Mouse (Mus musculus) adrenal gland, postnatal 36 days (tissue): ENCODE measurements around the gene Coq9. TPM values are rescaled to one million over a fixed set of nuclear protein-coding genes. Genes with fewer than 3 reads are reported as not detected.

Experiments used
- total RNA-seq, 2 experiments: library from RNA; stranded (reverse); gene quantifications; 2 replicates each; pipeline ENCODE4 v1.2.3; 2021

Gene Coq9
- total RNA-seq, 2 experiments from 2014 or later = 152 to 219 TPM

Other genes with a start within 250 kb of the Coq9 start
- gene Rspry1, start 236.4 kb upstream of the Coq9 start, total RNA-seq = 10 to 100 TPM; 22.3 to 22.5 TPM
- 10 to 100 TPM; 32.0 to 33.2 TPM for gene Fam192a, start 236.3 kb upstream of the Coq9 start, total RNA-seq
- 10 to 100 TPM; 71.0 to 73.8 TPM for gene Arl2bp, start 171.7 kb upstream of the Coq9 start, total RNA-seq
- gene Pllp, start 142.0 kb upstream of the Coq9 start, total RNA-seq = under 1 TPM; 0.82 to 0.99 TPM
- gene Ccl22, start 92.7 kb upstream of the Coq9 start, total RNA-seq = not detected
- 10 to 100 TPM; 26.2 to 35.5 TPM for gene Cx3cl1, start 66.3 kb upstream of the Coq9 start, total RNA-seq
- 1 to 10 TPM; 1.0 to 1.4 TPM for gene Ccl17, start 27.9 kb upstream of the Coq9 start, total RNA-seq
- gene Ciapin1, start within 50 bp of the Coq9 start, total RNA-seq = 100 to 1,000 TPM in 1 of 2 experiments, 10 to 100 TPM in 1; 70.2 to 106 TPM
- 10 to 100 TPM; 65.7 to 70.6 TPM for gene Polr2c, start 19.1 kb downstream of the Coq9 start, total RNA-seq
- 10 to 100 TPM; 10.5 to 10.9 TPM for gene Dok4, start 38.0 kb downstream of the Coq9 start, total RNA-seq
- 1 to 10 TPM; 7.6 to 8.6 TPM for gene Ccdc102a, start 79.8 kb downstream of the Coq9 start, total RNA-seq
- gene Adgrg5, start 85.4 kb downstream of the Coq9 start, total RNA-seq = 1 to 10 TPM in 1 of 2 experiments, under 1 TPM in 1; 0.33 to 1.3 TPM
- 10 to 100 TPM; 15.1 to 23.4 TPM for gene Adgrg1, start 136.4 kb downstream of the Coq9 start, total RNA-seq
- 1 to 10 TPM; 3.2 to 3.7 TPM for gene Adgrg3, start 179.4 kb downstream of the Coq9 start, total RNA-seq
- not detected for gene Drc7, start 216.8 kb downstream of the Coq9 start, total RNA-seq
- gene Katnb1, start 242.9 kb downstream of the Coq9 start, total RNA-seq = 10 to 100 TPM; 10.6 to 11.2 TPM